Mouse (Mus musculus) cerebellum, adult 18-20 months (tissue): ENCODE data around the gene Snrnp200.
A peak's percentile ranks its signal among the peaks of the same experiment; 100 is the strongest.
"Not testable (repeated sequence)": the region's sequence is repeated elsewhere in the genome, so short reads cannot be mapped to it uniquely, and the experiment has no call there.

ENCODE experiments used
- DNase-seq, 2 experiments: peaks; one replicate each; pipeline ENCODE4 v3.0.0; 2021

Snrnp200 gene

DNA sequence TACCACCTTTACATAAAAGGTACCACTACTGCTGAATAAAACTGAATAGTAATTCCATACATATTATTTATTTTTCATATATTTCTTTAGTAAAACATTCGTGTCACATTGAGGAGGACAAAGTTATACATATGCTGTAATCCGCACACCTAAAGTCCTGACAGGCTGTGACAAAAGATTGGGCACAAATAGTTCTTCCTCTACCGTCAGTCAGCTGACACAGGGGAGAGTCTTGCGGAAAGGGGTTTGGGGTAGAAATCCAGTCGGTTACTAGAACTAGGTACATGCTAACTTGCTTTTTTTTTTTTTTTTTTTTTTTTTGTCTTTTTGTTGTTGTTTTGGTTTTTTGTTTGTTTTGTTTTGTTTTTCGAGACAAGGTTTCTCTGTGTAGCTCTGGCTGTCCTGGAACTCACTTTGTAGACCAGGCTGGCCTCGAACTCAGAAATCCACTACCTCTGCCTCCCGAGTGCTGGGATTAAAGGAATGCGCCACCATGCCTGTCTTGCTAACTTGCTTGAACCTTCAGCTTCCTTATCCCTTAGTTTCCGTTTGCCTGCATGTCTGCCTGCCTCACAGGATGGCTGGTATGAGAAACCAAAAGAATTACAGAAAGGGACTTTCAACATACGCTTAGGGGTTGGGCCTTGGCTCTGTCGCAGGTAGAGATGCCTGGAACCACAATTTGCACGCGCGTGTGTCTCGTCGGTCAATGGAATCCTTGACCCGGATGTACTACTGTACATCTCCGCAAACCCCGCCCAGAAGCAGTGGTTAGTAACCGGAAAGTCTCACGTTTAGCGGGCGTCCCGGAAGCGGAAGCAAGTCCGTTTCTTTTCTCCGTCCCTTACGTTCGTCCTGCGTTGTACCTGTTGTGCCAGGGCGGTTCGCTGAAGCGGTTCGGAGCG is at the start of gene Snrnp200, which contains the start of gene 1810024B03Rik:
Gene Snrnp200, plus strand, starts transcription at position 840 of the 905 bp plus-strand sequence.
Gene 1810024B03Rik, minus strand, starts transcription at position 734 of the 905 bp plus-strand sequence.
- peak; percentile 94 to 96 for DNase-seq

DNA sequence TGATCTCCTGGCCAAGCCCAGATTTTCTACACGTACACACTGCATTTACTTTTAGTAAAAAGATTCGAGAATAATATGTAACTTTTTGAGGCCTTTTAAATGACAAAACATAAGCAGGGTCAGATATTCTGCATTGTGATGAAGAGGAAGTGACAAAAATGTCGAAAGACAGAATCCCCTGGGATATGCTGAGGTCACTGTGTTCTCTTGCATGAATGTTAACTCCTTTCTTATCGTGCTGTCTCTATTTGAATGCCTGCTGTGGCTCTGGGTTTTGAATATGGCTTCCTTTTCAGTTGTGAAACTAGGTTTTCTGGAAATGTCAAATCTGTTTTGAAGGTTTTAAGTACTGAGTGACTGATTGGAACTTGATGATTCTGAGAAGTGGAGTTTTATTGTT is 42.5 kb upstream of the Snrnp200 start:
- no peak for DNase-seq

DNA sequence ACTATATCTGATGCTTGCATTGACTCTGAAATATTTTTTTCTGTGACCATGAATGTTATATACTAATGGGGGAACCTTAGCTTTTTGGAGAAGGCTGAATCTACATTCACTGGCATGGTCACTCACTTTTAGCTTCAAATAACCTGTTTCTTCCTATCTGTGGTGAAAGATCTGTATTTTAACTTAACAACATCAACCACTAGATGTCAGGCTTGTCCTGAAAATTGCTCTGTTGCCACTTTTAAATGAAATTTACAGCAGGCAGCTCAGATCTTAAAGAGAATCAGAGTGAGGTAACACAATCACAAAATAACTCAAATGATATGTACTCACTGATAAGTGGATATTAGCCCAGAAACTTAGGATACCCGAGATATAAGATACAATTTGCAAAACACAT is 41.9 kb upstream of the Snrnp200 start:
- DNase-seq = peak; percentile 22 to 40

DNA sequence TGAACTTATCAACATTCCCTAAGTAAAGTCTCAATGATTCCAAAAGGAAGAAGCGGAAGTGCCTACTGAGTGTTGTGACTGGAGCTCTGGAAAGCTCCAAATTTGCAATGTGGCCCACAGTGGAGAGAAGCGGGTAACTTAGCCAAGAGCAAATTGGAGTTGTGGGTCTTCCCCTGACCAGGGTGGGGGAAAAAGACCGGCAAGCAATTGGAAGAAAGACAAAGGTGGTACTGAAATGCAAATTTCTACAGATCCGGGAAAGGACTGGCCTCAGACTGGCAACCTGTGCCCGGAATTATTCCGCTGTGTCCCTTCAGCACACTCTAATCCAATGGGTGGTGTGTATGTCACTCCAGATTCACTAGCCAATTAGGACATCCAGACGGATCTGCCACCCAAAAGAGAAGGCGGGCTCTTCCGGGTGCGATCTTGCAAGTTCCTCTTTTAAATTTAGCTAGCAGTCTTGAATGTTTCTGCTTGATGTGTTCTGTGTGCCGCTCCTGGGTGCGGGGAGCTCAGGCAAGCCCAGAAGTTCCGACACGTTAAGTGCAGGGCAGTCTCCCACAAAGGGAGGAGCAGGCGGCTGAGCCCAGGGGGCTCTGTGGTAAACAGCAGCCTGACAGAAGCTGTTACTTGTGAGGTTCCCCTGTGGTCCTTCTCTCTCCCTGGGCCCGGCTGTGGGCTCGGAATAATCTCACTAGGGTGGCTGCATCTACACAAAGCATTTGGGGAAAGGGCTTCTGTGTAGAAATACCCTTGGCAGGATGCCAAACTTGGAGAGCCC is 25.4 kb upstream of the Snrnp200 start:
- peak; percentile 81 to 88 for DNase-seq

- no peak for DNase-seq
These were observed 18.6 kb upstream of the Snrnp200 start for GRCm38 (mm10) chr2:127189574-127189973.

DNA sequence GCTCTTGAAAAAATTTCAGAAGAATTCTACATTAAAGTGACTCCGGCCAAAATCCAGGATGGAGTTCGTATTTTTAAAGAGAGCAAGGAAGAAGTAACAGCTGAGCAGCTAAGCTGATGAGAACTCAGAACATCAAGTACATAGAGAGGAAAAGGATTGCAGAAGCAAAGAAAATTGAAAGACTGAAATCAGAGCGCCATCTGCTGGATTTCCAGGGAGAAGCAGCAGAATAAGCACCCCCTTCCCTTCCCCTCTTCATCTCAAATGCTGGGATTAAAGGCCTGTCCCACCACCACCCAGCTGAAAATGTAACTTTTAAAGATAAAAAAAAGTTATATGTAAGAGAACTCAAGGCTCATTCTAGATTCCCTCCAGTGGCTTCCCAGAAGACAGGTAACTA is 3.3 kb upstream of the Snrnp200 start:
- DNase-seq = peak; percentile 52 to 72

DNA sequence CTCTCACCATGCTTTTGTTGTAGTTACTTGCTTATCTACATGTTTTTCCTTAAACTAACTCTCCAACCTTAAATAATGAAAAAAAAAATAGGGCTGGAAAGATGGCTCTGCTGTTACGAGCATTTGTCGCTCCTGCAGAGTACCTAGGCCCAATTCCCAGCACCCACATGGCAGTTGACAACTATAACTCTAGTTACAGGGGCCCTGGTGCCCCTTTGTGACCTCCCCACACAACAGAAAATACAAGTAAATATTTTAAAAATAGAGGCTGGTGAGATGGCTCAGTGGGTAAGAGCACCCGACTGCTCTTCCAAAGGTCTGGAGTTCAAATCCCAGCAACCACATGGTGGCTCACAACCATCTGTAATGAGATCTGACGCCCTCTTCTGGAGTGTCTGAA is 2.2 kb upstream of the Snrnp200 start:
- DNase-seq = not testable (repeated sequence)

GRCm38 (mm10) chr2:127206916-127207315 is 1.3 kb upstream of the Snrnp200 start:
- no peak for DNase-seq

DNA sequence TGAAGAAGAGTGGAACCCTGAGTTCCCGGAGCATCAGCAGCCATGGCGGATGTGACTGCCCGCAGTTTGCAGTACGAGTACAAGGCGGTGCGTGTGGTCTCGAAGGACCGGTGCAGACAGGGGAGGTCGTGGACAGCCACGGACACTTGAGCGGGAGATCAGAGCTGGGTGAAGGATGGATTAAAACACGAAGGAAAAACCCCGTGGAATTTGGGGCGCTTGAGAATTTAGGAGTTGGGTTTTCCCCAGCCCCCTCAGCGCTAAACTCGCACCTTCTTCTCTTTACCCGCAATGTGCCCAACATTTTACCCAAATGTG is 225 bp downstream of the Snrnp200 start:
- DNase-seq = no peak

- DNase-seq = no peak
These were observed 2.5 kb downstream of the Snrnp200 start for GRCm38 (mm10) chr2:127210701-127211100.

DNA sequence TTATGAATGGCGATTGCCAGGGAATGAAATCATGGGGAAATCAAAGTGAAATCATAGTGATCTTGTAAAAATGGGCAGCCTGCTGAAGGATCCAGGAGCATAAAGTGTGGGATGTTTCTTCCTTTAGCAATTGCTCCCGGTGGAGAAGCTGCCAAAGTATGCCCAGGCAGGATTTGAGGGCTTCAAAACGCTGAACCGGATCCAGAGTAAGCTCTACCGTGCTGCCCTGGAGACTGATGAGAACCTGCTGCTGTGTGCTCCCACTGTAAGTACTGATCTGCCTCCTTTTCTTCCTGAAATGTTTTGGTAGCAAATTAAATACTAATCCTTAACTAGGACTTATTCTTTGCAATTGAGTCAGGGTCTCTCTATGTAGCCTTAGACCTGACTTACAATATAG is 9.6 kb downstream of the Snrnp200 start:
- no peak for DNase-seq

GRCm38 (mm10) chr2:127225261-127225660 is 17.1 kb downstream of the Snrnp200 start:
- no peak for DNase-seq

- no peak for DNase-seq
These were observed 29.9 kb downstream of the Snrnp200 start for GRCm38 (mm10) chr2:127237897-127238610.

DNA sequence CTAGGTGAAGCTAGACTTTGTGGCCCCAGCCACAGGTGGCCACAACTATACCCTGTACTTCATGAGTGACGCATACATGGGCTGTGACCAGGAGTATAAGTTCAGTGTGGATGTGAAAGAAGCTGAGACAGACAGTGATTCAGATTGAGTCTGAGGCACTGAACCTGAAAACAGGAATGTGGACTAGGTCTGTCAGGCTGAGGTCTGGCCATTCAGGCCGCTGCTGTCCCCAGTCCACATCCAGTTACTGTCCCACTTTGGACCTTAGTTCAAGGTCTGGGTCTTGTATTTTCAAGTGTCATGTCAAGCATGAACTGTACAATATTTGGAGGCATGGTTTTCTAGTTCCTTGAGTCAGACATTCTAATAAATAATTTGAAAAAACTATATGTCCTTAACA is 31.9 kb downstream of the Snrnp200 start:
- no peak for DNase-seq

DNA sequence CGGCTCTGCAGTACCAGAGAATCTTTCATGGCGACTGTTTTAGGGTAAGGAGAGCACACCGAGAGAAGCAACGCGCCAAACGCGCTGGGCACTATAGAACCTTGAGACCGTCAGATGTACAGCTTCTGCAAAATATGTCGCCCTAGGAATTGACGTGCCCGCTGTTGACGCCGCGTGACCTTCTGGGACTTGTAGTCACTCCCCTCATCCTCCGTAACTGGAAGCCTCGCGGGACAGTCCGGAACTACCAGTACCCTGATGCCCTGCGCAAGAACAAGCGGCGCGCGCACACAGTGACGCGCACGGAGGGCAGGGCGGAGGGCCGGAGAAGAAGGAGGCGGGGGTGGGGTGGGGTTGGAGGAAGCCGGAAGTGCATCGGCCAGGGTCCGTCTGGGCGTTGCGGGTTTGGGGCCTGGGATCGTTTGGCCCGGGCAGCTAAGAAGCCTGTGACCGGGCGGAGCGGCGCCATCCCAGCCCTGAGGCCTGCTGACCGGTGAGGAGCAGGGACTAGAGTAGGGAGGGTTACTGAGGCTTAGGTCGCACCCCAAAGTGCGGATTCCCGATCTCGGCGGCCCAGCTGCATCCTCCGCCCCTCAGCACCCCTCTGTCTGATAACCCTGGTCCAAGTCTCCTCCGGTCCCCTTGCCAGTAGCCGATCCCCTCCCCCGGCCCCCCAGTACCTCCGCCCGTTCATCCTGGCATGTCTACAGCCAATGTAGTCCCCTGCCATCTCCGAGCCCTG is 39.6 kb downstream of the Snrnp200 start, which contains the start of the genes Ciao1 and Tmem127:
Gene Ciao1, minus strand, starts transcription at position 225 of the 742 bp plus-strand sequence.
Gene Tmem127, plus strand, starts transcription at position 317 of the 742 bp plus-strand sequence.
- DNase-seq = peak; percentile 97 to 99

DNA sequence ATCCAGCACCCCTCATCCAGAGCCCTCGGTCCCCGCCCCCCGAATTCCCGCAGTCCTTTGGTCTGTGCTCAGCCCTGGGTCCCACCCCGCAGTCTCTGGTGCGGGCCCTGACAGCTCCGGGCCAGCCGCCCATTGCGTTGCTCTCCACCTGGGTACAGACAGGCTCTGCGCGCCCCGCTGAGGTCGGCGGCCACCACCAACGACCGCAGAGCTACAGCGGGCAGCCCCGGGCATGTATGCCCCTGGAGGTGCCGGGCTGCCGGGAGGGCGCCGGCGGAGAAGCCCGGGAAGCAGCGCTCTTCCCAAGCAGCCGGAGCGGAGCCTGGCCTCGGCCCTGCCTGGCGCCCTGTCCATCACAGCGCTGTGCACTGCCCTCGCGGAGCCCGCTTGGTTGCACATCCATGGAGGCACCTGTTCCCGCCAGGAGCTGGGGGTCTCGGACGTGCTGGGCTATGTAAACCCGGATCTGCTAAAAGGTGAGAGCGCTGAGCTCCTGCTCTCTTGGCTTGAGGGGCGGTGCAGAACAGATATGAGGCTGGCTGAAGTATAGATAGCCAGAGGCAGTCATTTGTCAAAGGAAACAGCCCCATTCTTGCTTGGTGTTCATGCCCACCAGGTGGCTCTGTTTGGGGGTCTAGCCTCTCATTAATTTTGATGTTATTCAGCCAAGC is 40.3 kb downstream of the Snrnp200 start:
- peak; percentile 53 to 61 for DNase-seq

GRCm38 (mm10) chr2:127250291-127251008 is 42.3 kb downstream of the Snrnp200 start:
- DNase-seq = no peak

GRCm38 (mm10) chr2:127251457-127251856 is 43.3 kb downstream of the Snrnp200 start:
- no peak for DNase-seq

DNA sequence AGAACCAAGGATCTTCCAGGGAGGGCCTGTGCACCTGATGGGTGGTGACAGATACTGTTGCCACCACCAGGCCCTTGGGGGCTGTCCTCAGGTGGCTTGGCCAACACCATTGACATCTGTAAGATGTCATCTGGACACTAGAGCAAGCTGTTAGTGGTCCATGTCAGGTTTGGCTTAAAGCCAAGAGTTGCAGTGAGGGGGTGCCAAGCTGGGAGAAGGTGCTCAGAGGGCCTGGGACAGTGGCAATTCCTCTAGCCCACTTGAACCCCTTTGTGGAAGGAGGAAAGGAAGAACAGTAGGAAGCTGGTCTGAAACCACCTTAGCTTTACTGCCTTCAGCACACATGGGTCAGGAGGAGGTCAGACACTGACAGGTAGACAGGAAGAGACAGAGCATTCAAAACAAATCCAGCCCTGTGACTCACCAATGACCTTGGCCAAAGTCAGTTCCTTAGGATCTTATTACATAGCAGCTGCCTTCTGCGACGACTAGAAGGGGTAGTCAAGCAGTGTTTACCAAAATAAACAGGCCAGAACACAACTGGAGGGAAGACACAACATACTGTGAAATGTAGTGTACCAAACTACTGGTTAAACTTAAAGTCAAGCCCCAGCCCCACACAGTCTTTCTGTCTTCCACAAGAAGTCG is 43.8 kb downstream of the Snrnp200 start:
- DNase-seq = no peak

GRCm38 (mm10) chr2:127252787-127253186 is 44.6 kb downstream of the Snrnp200 start:
- DNase-seq = no peak
